Mouse (Mus musculus): ENCODE results near the gene Tstd2. TPM values are rescaled to one million over a fixed set of nuclear protein-coding genes. Genes with fewer than 3 reads are reported as not detected.

Tstd2 gene
- polyA plus RNA-seq, 1 experiment from 2014 or later, result 72.8 TPM

DNA sequence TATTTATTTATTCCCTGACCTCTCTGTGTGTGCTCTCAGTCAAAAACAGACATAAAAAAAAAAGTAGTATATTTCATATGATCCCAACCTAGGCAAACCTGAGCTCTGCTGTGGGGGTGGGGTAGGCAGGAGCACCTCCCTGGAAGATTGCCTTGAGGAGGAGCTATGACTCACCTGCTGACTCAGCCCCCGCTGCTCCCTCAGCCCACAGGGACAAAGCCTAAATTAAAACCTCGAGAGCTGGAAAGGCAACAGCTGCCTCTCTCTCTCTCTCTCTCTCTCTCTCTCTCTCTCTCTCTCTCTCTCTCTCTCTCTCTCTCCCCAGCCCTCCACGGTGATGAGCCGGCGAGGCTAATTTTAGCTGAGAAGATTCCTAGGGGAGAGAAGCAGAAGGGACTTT, 50.6 kb downstream of the Tstd2 start:
- 52% methylated on average over 5 of the region's 5 CpGs for WGBS
- H3K4me1 ChIP-seq, result 0 out of 2 replicates have a peak, but pooled peaks cover 8% of the 10 kb centered on the region
- H3K4me3 ChIP-seq, result no peak overlapping the region
- no peak overlapping the region for H3K27ac ChIP-seq
- no peaks in the 10 kb centered on the region for H3K9me3 ChIP-seq (replicated peaks)
- H3K27me3 ChIP-seq (ENCODE audit: low read depth, poor library complexity, severe bottlenecking), result no peaks in the 10 kb centered on the region
- H3K36me3 ChIP-seq, result no peaks in the 10 kb centered on the region
- no peak for DNase-seq (ENCODE audit: low spot score)

DNA sequence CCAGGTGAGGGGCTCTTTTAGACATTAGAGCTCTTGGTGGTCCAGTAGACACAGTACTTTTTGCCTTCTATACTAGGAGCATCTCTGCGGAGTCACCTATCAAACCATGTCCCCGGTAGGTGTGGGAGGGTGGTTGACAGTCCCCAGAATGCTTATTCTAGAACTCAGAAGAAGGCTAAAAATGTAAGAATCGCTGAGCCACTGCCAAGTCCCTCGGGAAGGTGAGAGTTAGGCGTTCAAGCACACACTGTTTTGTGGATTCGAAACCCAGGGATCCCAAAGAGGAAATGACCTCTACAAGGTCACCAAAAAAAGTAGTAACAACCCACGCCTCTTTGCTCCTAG, 51.1 kb downstream of the Tstd2 start:
- no peak overlapping the region for H3K27ac ChIP-seq
- WGBS, result 84% methylated on average over 7 of the region's 7 CpGs
- H3K4me3 ChIP-seq, result no peak overlapping the region
- H3K27me3 ChIP-seq (ENCODE audit: low read depth, poor library complexity, severe bottlenecking), result no peaks in the 10 kb centered on the region
- H3K9me3 ChIP-seq (replicated peaks), result no peaks in the 10 kb centered on the region
- 0 out of 2 replicates have a peak, but pooled peaks cover 8% of the 10 kb centered on the region for H3K4me1 ChIP-seq
- H3K36me3 ChIP-seq, result no peaks in the 10 kb centered on the region
- DNase-seq (ENCODE audit: low spot score), result no peak

DNA sequence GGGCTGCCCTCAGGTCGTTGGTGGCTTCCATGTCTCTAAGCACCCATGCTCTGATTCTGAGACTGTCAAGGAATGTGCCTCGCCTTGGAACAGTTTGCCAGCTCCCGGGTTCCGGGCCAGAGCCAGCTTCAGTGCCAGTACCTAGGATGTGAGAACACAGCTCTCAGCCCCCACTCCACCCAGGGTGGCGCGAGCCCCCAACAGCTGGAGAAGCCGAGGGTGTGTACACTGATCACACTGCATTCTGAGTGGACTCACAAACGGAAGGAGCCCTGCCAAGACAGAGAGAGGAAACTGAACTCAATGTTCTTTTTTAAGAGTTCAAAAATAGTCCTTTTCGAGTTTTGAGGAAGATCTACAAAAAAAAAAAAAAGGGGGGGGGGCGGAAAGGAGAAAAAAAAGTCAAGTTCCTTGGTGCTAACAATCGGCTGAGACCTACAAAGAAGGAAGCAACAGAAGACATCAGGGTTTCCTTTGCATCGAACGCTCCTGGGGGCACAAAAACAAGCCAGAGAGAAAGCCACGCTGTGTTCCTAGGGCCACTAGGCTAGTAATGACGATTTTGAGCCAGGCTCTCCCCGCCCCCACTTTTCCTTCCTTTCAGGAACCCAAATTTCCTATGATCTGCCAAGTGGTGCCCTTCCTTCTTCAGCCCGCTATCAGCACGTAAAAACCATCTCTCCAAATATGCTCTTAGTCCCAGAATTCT, 51.6 kb downstream of the Tstd2 start:
- no peaks in the 10 kb centered on the region for H3K9me3 ChIP-seq (replicated peaks)
- WGBS, result 84% methylated on average over 18 of the region's 18 CpGs

DNA sequence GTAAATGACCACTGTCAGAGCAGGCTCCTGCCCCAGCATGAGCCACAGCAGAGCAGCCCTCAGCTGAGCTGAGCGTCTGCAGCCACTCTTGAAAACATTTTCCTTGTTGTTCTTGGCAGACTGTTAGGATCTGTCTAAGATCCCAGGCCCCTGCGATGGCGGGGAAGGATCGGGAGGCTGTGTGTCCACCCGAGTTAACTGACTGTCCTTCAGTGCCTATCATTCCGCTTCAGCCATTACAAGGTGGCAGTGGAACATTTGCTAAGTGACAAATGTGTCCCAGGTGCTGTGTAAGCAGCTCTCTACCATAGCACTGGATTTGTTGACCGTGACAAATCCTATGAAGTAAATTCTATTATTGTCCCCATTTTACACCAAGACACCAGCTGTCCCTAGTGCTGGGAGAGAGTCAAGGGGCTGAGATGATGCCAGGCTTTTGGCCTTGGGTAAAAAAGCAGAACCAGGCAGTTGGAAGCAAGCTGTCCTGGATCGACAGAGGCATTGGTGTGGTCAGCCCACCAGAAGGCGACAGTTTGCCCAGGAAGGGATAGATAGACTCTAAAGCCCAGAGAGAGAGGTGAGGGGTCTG, 53.2 kb downstream of the Tstd2 start:
- Histone ChIP-seq H3K27me3 (ENCODE audit: low read depth, poor library complexity, severe bottlenecking) (no peaks in the 10 kb centered on the region), H3K4me1 (0 out of 2 replicates have a peak, but pooled peaks cover 8% of the 10 kb centered on the region), H3K36me3 (no peaks in the 10 kb centered on the region), H3K9me3 (replicated peaks) (no peaks in the 10 kb centered on the region), H3K4me3 (no peak overlapping the region), H3K27ac (no peak overlapping the region)
- 80% methylated on average over 9 of the region's 9 CpGs for WGBS
- no peak for DNase-seq (ENCODE audit: low spot score)

More for the DNA sequence above, 51.6 kb downstream of the Tstd2 start:
- Histone ChIP-seq H3K4me1 (0 out of 2 replicates have a peak, but pooled peaks cover 8% of the 10 kb centered on the region), H3K4me3 (no peak overlapping the region), H3K36me3 (no peaks in the 10 kb centered on the region), H3K27me3 (ENCODE audit: low read depth, poor library complexity, severe bottlenecking) (no peaks in the 10 kb centered on the region), H3K27ac (no peak overlapping the region)
- DNase-seq (ENCODE audit: low spot score), result no peak

DNA sequence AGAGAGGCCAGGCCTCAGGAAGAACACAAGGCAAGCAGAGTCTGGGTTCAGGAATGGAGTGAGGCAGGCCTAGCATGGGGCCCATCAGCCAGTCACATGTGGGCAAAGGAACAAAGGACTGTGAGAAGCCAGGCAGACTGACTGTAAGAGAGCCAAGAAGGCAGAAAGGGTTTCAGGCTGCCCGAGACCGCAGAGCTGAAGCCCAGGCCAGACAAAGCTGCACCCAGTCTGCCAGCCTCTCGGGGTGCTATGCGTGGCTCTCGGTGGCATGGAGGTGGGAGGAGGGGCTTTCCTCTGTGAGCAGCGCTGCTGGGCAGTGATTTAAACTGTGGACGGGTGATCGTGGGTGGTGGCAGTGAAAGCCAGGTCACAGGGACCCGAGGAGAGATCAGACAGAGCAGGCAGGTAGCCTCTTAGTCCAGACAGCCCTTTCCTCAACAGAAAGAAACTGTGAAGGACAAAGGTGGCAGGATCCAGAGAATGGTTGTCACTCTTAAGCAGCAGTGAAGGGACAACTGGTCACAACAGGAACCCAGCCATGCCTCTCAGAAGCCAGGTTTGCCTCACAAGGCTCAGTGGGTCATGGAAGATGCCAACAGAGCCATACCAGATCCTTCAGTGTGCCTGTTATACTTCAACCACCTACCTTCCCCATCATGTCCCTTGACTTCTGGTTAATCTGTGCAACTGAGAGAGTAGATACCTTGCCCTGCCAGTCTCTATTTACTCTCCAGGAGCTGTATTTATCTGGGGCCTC, 53.9 kb downstream of the Tstd2 start:
- WGBS, result 77% methylated on average over 9 of the region's 9 CpGs
- H3K9me3 ChIP-seq (replicated peaks), result no peaks in the 10 kb centered on the region
- DNase-seq (ENCODE audit: low spot score), result no peak
- no peak overlapping the region for H3K4me3 ChIP-seq
- no peaks in the 10 kb centered on the region for H3K27me3 ChIP-seq (ENCODE audit: low read depth, poor library complexity, severe bottlenecking)
- H3K36me3 ChIP-seq, result no peaks in the 10 kb centered on the region
- H3K27ac ChIP-seq, result peak overlapping the region; percentile 36; the same call in 1 of the 2 replicates
- H3K4me1 ChIP-seq, result 0 out of 2 replicates have a peak, but pooled peaks cover 8% of the 10 kb centered on the region

DNA sequence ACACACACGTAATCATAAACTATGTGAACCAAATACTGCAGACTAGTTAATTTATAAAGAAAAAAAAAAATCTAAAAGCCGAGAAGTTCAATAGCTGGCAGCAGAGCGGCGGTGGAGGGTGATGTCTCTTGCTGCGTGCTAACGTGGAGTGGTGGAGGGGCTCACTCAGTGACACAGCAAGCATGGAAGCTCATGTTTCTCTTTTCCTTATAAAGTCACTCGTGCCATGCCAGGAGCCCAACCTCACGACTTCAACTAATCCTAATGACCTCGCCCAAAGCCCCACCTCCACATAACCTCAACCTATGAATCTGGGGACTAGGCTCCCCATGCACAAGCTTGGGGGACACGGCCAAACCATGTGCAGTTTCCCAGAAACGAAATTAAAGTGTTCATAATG, 55.9 kb downstream of the Tstd2 start:
- H3K27me3 ChIP-seq (ENCODE audit: low read depth, poor library complexity, severe bottlenecking), result no peaks in the 10 kb centered on the region
- H3K27ac ChIP-seq, result no peak overlapping the region
- H3K9me3 ChIP-seq (replicated peaks), result no peaks in the 10 kb centered on the region
- no peak overlapping the region for H3K4me3 ChIP-seq
- 0 out of 2 replicates have a peak, but pooled peaks cover 2% of the 10 kb centered on the region for H3K4me1 ChIP-seq
- DNase-seq (ENCODE audit: low spot score), result no peak
- no peaks in the 10 kb centered on the region for H3K36me3 ChIP-seq
- WGBS, result 85% methylated on average over 11 of the region's 11 CpGs

DNA sequence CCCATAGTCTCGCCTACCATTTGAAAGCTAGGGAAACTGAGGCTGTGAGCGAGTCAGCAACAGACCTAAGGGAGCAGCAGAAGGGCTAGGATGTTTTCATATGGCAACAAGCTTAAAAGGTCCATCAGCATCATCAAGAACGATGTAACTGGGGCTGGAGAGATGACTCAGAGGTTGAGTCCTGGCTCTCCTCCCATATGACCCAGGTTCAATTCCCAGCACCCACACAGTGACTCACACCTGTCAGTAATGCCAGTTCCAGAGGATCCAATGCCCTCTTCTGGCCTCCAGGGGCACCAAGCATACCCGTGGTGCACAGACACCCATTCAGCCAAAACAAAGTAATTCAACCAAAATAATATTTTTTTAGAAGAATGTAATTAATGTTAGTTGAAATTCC, 58.2 kb downstream of the Tstd2 start:
- no peaks in the 10 kb centered on the region for H3K36me3 ChIP-seq
- DNase-seq (ENCODE audit: low spot score), result no peak
- H3K4me1 ChIP-seq, result 0 out of 2 replicates have a peak, but pooled peaks cover 2% of the 10 kb centered on the region
- H3K27me3 ChIP-seq (ENCODE audit: low read depth, poor library complexity, severe bottlenecking), result no peaks in the 10 kb centered on the region
- no peak overlapping the region for H3K27ac ChIP-seq
- 86% methylated on average over 4 of the region's 4 CpGs for WGBS
- H3K4me3 ChIP-seq, result no peak overlapping the region
- no peaks in the 10 kb centered on the region for H3K9me3 ChIP-seq (replicated peaks)

DNA sequence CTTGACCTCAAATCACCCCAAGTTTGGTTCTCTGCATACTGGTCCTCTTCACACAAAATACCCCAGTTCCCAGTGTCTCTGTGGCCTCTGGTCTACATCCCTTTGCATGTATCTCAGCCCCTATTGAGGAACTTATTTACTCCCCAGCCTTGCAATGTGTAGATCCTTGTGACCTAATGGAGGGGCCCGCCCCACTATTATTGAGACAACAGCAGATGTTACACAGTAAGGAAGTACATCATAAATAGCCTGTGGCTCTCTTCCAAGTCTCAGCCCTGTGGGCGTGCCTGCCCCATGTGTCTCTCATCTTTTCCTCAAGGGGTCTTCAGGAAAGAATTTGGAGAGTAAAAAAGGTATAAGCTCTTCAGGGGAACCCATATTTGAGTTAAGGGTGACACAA, 61.6 kb downstream of the Tstd2 start:
- H3K9me3 ChIP-seq (replicated peaks), result no peaks in the 10 kb centered on the region
- no peak overlapping the region for H3K27ac ChIP-seq
- no peak for DNase-seq (ENCODE audit: low spot score)
- no peaks in the 10 kb centered on the region for H3K36me3 ChIP-seq
- no peaks in the 10 kb centered on the region for H3K27me3 ChIP-seq (ENCODE audit: low read depth, poor library complexity, severe bottlenecking)
- no peaks in the 10 kb centered on the region for H3K4me1 ChIP-seq
- no peak overlapping the region for H3K4me3 ChIP-seq
- WGBS, result 92% methylated on average over 2 of the region's 2 CpGs

DNA sequence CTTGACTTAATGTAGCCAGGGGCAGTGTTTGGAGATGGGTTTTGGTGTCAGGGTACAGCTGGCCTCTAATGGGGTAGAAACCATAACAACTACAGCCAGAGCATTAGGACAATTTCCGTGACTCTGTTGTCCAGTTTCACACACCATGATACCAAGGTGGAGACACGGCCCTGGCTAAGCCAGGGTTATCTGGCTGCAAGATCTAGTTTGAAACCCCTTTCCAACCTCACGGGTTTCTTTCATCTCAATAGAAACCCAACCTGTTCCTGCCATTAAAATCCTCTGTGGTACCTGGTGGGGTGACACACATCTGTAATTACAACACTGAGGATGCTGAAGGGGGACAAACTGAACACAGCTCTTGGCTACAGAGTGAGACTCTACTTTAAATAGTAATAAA, 62.8 kb downstream of the Tstd2 start:
- 88% methylated on average over 3 of the region's 3 CpGs for WGBS

DNA sequence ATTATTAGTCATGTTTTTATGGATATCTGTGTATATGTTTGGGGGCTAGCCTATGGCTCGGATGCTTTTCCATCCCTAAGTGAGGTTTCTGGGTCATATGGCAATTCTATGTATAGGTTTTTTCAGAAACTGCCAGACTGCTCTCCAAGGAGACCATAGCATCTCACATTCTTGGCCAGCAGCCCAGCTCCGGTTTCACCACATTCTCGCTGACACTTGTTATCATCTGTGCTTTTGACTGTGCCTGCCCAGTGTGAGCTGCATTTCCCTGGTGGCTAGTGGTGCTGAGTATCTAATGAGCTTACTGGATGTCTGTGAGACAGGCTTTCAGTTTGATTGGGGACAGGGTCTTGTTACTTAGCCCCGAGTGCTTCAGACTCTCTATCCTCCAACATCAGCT, 64.8 kb downstream of the Tstd2 start:
- H3K27me3 ChIP-seq (ENCODE audit: low read depth, poor library complexity, severe bottlenecking), result no peaks in the 10 kb centered on the region
- H3K9me3 ChIP-seq (replicated peaks), result no peaks in the 10 kb centered on the region
- H3K27ac ChIP-seq, result no peak overlapping the region
- no peak overlapping the region for H3K4me3 ChIP-seq
- H3K4me1 ChIP-seq, result no peaks in the 10 kb centered on the region
- no peak for DNase-seq (ENCODE audit: low spot score)
- 79% methylated on average over 4 of the region's 4 CpGs for WGBS
- no peaks in the 10 kb centered on the region for H3K36me3 ChIP-seq

More for the DNA sequence above, 62.8 kb downstream of the Tstd2 start:
- Histone ChIP-seq H3K27me3 (ENCODE audit: low read depth, poor library complexity, severe bottlenecking) (no peaks in the 10 kb centered on the region), H3K27ac (no peak overlapping the region), H3K9me3 (replicated peaks) (no peaks in the 10 kb centered on the region), H3K4me3 (no peak overlapping the region), H3K36me3 (no peaks in the 10 kb centered on the region), H3K4me1 (no peaks in the 10 kb centered on the region)
- DNase-seq (ENCODE audit: low spot score), result no peak

DNA sequence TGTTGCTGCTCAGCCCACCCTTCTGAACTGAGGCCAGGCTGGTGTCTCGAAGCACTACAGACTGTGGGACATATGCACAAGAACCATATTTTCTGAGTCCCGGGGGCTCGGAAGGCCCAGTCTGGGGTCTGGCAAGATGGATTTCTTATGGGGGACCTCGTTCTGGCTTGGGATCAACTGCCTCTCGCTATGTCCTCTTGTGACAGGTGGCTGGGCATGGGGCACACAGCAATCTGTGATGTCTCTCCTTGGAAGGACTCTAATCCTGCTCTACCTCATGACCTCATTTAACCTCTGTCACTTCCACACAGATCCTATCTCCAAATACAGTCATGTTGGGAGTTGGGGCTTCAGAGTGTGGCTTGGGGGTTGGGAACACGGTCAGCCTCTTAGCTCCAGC, 65.9 kb downstream of the Tstd2 start:
- H3K27me3 ChIP-seq (ENCODE audit: low read depth, poor library complexity, severe bottlenecking), result no peaks in the 10 kb centered on the region
- DNase-seq (ENCODE audit: low spot score), result no peak
- WGBS, result 87% methylated on average over 6 of the region's 6 CpGs
- H3K27ac ChIP-seq, result no peak overlapping the region
- no peaks in the 10 kb centered on the region for H3K9me3 ChIP-seq (replicated peaks)
- no peak overlapping the region for H3K4me3 ChIP-seq
- no peaks in the 10 kb centered on the region for H3K4me1 ChIP-seq
- no peaks in the 10 kb centered on the region for H3K36me3 ChIP-seq

DNA sequence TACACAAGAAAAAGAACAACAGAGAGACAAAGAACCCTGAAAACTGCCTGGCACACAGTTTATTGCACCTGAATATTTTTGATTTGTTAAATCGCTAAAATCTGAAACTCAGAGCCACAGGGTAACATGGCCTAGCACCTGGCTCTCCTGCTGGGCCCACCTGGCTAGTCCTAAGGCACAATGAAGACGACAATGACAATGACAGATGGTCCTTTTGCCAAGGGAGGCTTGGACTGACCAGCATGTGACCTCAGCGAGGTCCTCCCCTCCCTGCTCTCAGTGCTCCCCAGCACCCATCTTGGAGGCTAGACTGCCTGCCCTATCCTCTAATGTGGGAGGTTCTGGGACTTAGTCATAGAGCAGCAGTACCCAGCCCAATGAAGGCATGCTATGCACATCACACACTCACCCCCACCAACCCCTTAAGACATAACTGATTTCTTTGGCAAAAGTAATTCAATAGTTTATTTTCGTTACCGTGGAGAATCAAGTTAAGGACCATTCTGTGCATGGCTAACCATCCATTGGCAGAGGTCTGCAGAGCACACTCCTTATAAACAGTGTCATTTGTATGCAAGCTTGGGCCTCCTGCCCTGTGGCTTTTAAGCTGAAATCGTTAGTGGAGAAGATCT, 68.5 kb downstream of the Tstd2 start:
- DNase-seq (ENCODE audit: low spot score), result no peak
- 85% methylated on average over 6 of the region's 6 CpGs for WGBS
- 0 out of 2 replicates have a peak, but pooled peaks cover 4% of the 10 kb centered on the region for H3K27me3 ChIP-seq (ENCODE audit: low read depth, poor library complexity, severe bottlenecking)
- no peaks in the 10 kb centered on the region for H3K9me3 ChIP-seq (replicated peaks)
- H3K36me3 ChIP-seq, result no peaks in the 10 kb centered on the region
- H3K4me3 ChIP-seq, result no peak overlapping the region
- H3K27ac ChIP-seq, result no peak overlapping the region
- H3K4me1 ChIP-seq, result peaks cover under 1% of the 10 kb centered on the region; the same call in 1 of the 2 replicates

DNA sequence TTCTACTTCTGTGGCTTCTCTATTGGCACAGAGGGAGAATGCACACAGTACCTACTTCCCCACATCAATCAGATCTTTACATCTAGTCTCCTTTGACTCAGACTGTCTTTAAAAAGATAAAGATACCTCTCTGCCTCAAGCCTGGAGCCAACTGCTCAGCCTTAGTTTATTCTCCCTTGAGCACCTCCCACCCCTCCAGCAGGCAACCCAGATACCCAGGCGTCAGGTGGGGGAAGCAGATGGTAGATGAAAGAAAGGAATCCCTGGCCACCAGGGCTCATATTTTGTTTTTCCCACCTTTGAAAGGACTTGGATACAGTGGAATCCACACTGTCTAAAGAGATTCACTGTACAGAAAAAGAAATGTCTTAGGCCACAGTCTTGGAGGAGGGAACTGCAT, 69.9 kb downstream of the Tstd2 start:
- H3K27me3 ChIP-seq (ENCODE audit: low read depth, poor library complexity, severe bottlenecking), result 0 out of 2 replicates have a peak, but pooled peaks cover 17% of the 10 kb centered on the region
- WGBS, result 37% methylated on average over 1 of the region's 1 CpGs
- H3K9me3 ChIP-seq (replicated peaks), result no peaks in the 10 kb centered on the region
- DNase-seq (ENCODE audit: low spot score), result no peak
- H3K4me3 ChIP-seq, result no peak overlapping the region
- H3K4me1 ChIP-seq, result peaks cover 11% of the 10 kb centered on the region
- no peaks in the 10 kb centered on the region for H3K36me3 ChIP-seq
- H3K27ac ChIP-seq, result no peak overlapping the region
